Mouse (Mus musculus): Measurements from ENCODE around the gene Dohh. TPM values are rescaled to one million over a fixed set of nuclear protein-coding genes. Genes with fewer than 3 reads are reported as not detected.
A peak's percentile ranks its signal among the peaks of the same experiment; 100 is the strongest.

Gene Dohh
- 49.4 and 55.2 TPM in 2 replicates for polyA plus RNA-seq (2015; fragmentation: Nextera tagmentation; extraction: Ambion mirVana)

GRCm38 (mm10) chr10:81383802-81384604 is at the start of gene Dohh, which contains the start of gene Gm48551:
Gene Dohh (plus strand): TSS chr10:81384428.
Gene Gm48551 (plus strand): TSS chr10:81384466.
- Histone ChIP-seq H3K9me3 (ENCODE audit: low read length) (no peaks in the 10 kb centered on the region), H3K27ac (ENCODE audit: low read length) (peak within 1 kb of the TSS; percentile 89), H3K4me3 (ENCODE audit: low read depth, low read length) (peak within 1 kb of the TSS; percentile 77), H3K9ac (replicated peaks; ENCODE audit: low read depth) (peak within 1 kb of the TSS; percentile 88), H3K27me3 (replicated peaks; ENCODE audit: insufficient read depth, low read length) (no peaks in the 10 kb centered on the region), H3K36me3 (ENCODE audit: insufficient read depth, low read length) (no peaks in the 10 kb centered on the region; the same call in none of the 2 replicates), H3K4me2 (replicated peaks; ENCODE audit: low read depth, low read length) (peak within 1 kb of the TSS; percentile 89), H3K4me1 (ENCODE audit: insufficient read depth, low read depth, low read length) (peaks cover 8% of the 10 kb centered on the region; the same call in 1 of the 2 replicates)
- peak; percentile 18; the same call in 1 of the 2 replicates for TF ChIP-seq CTCF (IDR thresholded peaks at IDR 0.05)
- TF ChIP-seq EP300 (IDR thresholded peaks at IDR 0.05): peak; percentile 86
- ATAC-seq (peak; percentile 95), DNase-seq (ENCODE audit: low spot score) (peak; percentile 99)
- WGBS: 4% methylated on average over 50 of the region's 54 CpGs

- no peak overlapping the region for H3K4me3 ChIP-seq (ENCODE audit: low read depth, low read length)
- H3K36me3 ChIP-seq (ENCODE audit: insufficient read depth, low read length): no peaks in the 10 kb centered on the region
- H3K9me3 ChIP-seq (ENCODE audit: low read length): no peaks in the 10 kb centered on the region
- H3K4me2 ChIP-seq (replicated peaks; ENCODE audit: low read depth, low read length): 0 out of 2 replicates have a peak overlapping the region, but pooled peaks have one; percentile 5
- DNase-seq (ENCODE audit: low spot score) (peak; percentile 69), ATAC-seq (peak; percentile 59)
- 0 out of 2 replicates have a peak, but pooled peaks cover 5% of the 10 kb centered on the region for H3K4me1 ChIP-seq (ENCODE audit: insufficient read depth, low read depth, low read length)
- 45% methylated on average over 17 of the region's 19 CpGs for WGBS
- TF ChIP-seq CTCF (IDR thresholded peaks at IDR 0.05) (peak; percentile 39; the same call in 1 of the 2 replicates), EP300 (IDR thresholded peaks at IDR 0.05) (no peak)
- H3K27me3 ChIP-seq (replicated peaks; ENCODE audit: insufficient read depth, low read length): no peaks in the 10 kb centered on the region
- peak overlapping the region; percentile 78 for H3K27ac ChIP-seq (ENCODE audit: low read length)
- H3K9ac ChIP-seq (replicated peaks; ENCODE audit: low read depth): no peak overlapping the region
Observed at GRCm38 (mm10) chr10:81335393-81336340, 48.6 kb upstream of the Dohh start.

- H3K36me3 ChIP-seq (ENCODE audit: insufficient read depth, low read length): no peaks in the 10 kb centered on the region
- H3K9ac ChIP-seq (replicated peaks; ENCODE audit: low read depth): no peak overlapping the region
- WGBS: 74% methylated on average over 4 of the region's 4 CpGs
- H3K9me3 ChIP-seq (ENCODE audit: low read length): no peaks in the 10 kb centered on the region
- H3K27me3 ChIP-seq (replicated peaks; ENCODE audit: insufficient read depth, low read length): no peaks in the 10 kb centered on the region
- H3K4me2 ChIP-seq (replicated peaks; ENCODE audit: low read depth, low read length): no peak overlapping the region
- ATAC-seq (no peak), DNase-seq (ENCODE audit: low spot score) (no peak)
- H3K4me1 ChIP-seq (ENCODE audit: insufficient read depth, low read depth, low read length): 0 out of 2 replicates have a peak, but pooled peaks cover 5% of the 10 kb centered on the region
- no peak for TF ChIP-seq CTCF (IDR thresholded peaks at IDR 0.05)
- TF ChIP-seq EP300 (IDR thresholded peaks at IDR 0.05): no peak
- no peak overlapping the region for H3K4me3 ChIP-seq (ENCODE audit: low read depth, low read length)
- 0 out of 2 replicates have a peak overlapping the region, but pooled peaks have one; percentile 78 for H3K27ac ChIP-seq (ENCODE audit: low read length)
Observed at GRCm38 (mm10) chr10:81336558-81336957, 47.7 kb upstream of the Dohh start.

DNA sequence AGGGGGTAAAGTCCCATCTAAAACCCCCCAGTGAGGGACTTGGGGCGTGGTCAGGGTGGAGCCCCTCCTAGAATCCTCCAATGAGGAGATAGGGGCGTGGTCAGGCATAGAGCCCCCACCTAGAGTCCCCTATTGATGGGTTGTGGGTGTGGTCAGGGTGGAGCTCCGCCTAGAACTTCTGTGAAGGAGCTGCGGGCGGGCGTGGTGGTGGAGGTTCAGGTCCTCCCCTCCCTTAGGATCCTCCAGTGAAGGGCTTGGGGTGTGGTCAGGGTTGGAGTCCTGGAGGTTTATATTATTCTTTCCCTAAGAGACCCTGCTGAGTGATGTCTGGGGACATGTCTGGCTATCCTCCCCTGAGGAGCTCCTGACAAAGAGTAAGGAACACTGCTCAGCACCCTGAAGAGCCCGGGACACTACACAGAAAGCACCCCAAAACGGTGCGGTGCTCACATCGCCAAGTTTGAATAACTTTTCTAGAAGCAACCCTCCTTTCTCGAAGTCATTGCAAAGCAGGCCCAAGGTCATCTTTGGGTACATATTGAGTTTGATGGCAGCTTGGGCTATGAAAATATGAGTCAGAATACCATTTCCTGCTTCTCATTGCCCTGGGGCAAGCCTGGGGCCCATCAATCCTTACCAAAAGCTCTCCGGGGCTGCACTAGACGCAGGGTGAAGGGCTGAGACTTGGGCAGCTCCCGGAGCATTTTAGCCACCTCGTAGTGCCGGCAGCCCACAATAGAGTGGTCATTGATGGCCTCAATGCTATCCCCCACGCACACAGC is 43.5 kb upstream of the Dohh start:
- H3K27me3 ChIP-seq (replicated peaks; ENCODE audit: insufficient read depth, low read length): 0 out of 2 replicates have a peak, but pooled peaks cover 8% of the 10 kb centered on the region
- DNase-seq (ENCODE audit: low spot score) (peak; percentile 36), ATAC-seq (peak; percentile 6; the same call in 1 of the 2 replicates)
- no peak overlapping the region for H3K4me3 ChIP-seq (ENCODE audit: low read depth, low read length)
- H3K27ac ChIP-seq (ENCODE audit: low read length): no peak overlapping the region
- no peak overlapping the region for H3K9ac ChIP-seq (replicated peaks; ENCODE audit: low read depth)
- no peaks in the 10 kb centered on the region for H3K9me3 ChIP-seq (ENCODE audit: low read length)
- TF ChIP-seq CTCF (IDR thresholded peaks at IDR 0.05) (no peak), EP300 (IDR thresholded peaks at IDR 0.05) (no peak)
- no peak overlapping the region for H3K4me2 ChIP-seq (replicated peaks; ENCODE audit: low read depth, low read length)
- no peaks in the 10 kb centered on the region for H3K36me3 ChIP-seq (ENCODE audit: insufficient read depth, low read length)
- 46% methylated on average over 17 of the region's 17 CpGs for WGBS
- peaks cover 3% of the 10 kb centered on the region; the same call in 1 of the 2 replicates for H3K4me1 ChIP-seq (ENCODE audit: insufficient read depth, low read depth, low read length)

- H3K36me3 ChIP-seq (ENCODE audit: insufficient read depth, low read length): no peaks in the 10 kb centered on the region
- WGBS: 34% methylated on average over 16 of the region's 16 CpGs
- H3K4me2 ChIP-seq (replicated peaks; ENCODE audit: low read depth, low read length): no peak overlapping the region
- H3K4me3 ChIP-seq (ENCODE audit: low read depth, low read length): no peak overlapping the region
- no peaks in the 10 kb centered on the region for H3K9me3 ChIP-seq (ENCODE audit: low read length)
- TF ChIP-seq EP300 (IDR thresholded peaks at IDR 0.05) (no peak), CTCF (IDR thresholded peaks at IDR 0.05) (peak; percentile 86)
- ATAC-seq: peak; percentile 23; the same call in 1 of the 2 replicates
- DNase-seq (ENCODE audit: low spot score): peak; percentile 71
- 0 out of 2 replicates have a peak, but pooled peaks cover 8% of the 10 kb centered on the region for H3K27me3 ChIP-seq (replicated peaks; ENCODE audit: insufficient read depth, low read length)
- H3K9ac ChIP-seq (replicated peaks; ENCODE audit: low read depth): no peak overlapping the region
- peaks cover 3% of the 10 kb centered on the region; the same call in 1 of the 2 replicates for H3K4me1 ChIP-seq (ENCODE audit: insufficient read depth, low read depth, low read length)
- no peak overlapping the region for H3K27ac ChIP-seq (ENCODE audit: low read length)
Observed at GRCm38 (mm10) chr10:81341333-81341949, 42.8 kb upstream of the Dohh start.
